Mouse (Mus musculus) spleen, postnatal 4 days (tissue): ENCODE data around the gene Gopc.
"Not testable (repeated sequence)": the region's sequence is repeated elsewhere in the genome, so short reads cannot be mapped to it uniquely, and the experiment has no call there.

Experiments used
- DNase-seq, 2 experiments: peaks; one replicate each; pipeline ENCODE4 v3.0.0; 2022; ENCODE audit warnings: low spot score in 2 of 2

Gene Gopc

DNA sequence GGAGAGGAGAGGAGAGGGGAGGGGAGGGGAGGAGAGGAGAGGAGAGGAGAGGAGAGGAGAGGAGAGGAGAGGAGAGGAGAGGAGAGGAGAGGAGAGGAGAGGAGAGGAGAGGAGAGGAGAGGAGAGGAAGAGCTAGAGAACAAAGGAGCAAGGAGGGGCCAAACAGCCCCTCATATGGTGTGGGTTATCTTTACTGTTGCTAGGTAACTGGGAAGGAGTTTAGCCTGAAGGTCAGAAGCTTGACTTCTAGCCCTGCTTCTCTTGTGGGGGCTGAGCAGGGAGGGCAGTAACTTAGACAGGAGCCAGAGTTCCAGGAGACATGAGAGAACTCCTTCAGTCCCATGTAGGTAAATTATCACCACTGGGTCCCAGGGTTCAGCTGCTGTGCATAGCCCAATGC, 83.4 kb downstream of the Gopc start:
- not testable (repeated sequence) for DNase-seq

DNA sequence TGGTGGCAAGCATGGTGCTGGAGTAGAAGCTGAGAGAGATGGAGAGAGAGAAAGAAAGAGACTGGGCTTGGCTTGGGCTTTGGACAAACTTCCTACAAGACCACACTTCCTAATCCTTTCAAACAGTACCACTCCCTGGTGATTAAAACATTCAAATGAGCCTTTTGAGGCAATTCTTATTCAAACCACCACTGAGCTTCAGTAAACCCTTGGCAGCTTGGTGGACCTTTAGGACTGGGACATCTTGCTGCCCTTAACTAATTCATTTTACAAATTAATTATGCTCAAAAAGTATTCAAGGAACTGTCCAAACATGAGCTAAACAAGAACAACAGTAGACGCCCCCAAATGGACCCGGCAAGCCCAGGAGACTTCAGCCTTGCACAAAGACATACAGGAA, 86.0 kb downstream of the Gopc start:
- no peak for DNase-seq

DNA sequence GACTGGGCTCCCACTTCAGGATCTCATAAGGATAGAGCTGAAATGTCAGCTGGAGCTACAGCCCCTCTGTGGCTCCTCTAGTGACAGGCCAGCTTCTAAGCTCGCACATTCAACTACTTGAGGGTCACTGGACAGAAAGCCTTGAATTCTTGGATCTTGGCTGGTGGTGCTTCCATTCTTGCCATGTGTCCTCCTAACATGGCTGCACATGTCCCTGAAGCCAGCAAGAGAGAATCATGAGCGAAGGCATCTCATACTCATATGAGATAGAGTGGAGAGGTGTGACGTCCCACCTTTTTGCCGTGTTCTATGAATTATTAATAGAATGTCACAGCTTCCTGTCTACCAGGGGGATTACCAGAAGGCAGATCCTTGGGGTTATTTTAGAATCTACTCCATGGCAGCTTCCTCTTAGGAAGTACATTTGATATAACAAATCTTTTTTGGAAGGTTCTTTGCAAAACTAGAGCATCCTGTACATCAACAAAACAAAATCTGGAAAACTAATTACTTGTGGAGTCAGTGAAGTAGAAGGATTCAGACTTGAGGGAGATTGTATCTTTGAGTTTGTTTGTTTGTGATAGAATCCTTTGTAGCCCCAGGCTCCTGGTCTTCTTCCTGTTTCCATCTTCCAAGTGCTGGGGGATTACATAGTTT, 87.9 kb downstream of the Gopc start:
- no peak for DNase-seq

DNA sequence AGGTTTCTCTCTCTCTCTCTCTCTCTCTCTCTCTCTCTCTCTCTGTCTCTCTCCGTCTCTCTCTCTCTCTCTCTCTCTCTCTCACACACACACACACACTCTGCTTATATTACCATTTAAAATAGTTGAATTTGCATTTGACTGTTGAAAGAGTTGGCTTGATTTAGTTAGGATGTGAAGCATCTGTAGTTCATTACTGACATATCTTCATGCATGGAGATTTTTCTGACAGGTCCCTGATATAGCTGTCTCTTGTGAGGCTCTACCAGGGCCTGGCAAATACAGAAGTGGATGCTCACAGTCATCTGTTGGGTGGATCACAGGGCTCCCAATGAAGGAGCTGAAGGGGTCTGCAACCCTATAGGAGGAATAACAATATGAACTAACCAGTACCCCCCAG, 89.5 kb downstream of the Gopc start:
- DNase-seq: not testable (repeated sequence)

DNA sequence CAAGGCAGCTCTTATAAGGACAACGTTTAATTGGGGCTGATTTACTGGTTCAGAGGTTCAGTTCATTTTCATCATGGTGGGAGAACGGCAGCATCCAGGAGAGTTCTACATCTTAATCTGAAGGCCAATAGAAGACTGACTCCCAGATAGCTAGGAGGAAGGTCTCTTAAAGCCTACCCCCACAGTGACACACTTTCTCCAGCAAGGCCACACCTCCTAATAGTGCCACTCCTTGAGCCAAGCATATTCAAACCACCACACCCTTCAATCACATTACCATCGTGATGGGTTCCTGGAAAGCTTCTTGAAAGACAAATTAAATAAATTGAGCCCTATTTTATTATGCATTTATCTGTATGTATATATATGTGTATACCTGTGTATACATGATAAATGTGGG, 92.7 kb downstream of the Gopc start:
- DNase-seq: no peak

DNA sequence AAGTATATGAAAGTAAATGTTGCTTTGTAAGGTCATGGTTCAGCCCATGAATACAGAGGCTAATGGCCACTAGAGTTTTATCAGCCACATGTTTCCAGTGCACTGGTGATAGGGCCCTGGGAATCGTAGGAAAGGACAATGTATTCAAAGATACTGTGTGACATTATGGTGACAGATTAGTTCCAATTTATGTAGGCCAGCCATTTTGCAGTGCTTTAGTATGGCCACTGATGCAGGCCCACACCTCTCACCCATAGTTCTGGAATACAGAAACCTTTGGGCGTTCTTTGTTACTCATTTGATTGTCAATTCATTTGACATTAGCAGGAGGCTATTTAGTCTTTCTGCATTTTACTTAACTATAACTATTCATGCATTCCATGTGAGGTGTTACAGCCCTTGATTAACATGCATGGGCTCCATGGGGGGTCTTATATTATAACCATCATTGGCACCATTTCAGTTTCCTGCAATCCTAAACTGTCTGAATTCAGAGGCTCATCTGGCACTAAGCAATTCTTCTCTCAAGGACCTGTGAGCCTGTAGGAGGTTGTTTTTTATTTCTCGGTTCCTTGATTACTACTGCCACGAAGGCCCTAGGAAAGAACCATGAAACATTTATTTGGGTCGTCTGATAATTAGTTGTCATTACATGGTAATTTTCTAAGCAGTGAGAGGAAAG, 93.9 kb downstream of the Gopc start:
- no peak for DNase-seq
